Mouse (Mus musculus) spleen, postnatal 10 days (tissue): Measurements from ENCODE around the gene Gm37240.
"Not testable (repeated sequence)": the region's sequence is repeated elsewhere in the genome, so short reads cannot be mapped to it uniquely, and the experiment has no call there.

ENCODE experiments used
- DNase-seq, 2 experiments: peaks; one replicate each; pipeline ENCODE4 v3.0.0; 2021 to 2022; ENCODE audit warnings: low spot score in 2 of 2

The Gm37240 gene

DNA sequence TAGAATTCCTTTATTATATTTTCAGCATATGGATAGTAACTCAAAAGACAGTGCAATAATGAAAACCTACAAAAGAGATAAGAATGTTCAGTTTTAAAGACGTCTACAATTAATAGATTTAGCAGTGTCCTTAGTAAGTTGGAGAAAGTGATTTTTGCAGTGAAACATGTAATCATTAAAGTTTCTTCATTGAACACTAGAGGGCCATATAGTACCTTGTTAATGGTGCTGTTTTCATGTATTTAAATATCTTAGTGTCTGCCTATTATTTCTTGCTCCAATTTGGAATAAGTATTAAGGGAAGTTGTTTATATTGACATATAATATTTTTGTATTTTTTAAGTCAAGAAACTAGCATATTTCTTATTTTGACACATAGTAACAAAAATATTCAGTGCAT is 973.0 kb downstream of the Gm37240 start:
- no peak for DNase-seq

DNA sequence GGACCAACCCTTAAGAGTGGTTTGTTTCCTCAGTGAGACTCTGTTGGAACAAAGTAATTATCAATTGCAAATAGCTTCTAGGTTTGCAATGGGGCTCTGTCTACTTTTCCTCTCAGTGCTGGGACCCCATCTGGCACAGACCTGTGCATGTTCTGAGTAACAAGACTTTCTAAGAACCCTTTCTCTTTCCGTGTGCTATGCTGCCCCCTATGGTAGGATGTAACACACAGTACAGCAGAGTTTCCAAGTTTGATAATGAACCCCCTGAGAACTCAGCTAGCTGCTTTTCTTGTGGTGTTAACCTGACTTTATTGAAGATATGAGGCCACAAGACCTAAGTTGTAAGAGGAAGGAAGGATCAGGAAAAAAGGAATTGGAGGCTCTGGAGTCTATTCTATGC is 980.8 kb downstream of the Gm37240 start:
- peak in 1 of 2 experiments; percentile 35 for DNase-seq

DNA sequence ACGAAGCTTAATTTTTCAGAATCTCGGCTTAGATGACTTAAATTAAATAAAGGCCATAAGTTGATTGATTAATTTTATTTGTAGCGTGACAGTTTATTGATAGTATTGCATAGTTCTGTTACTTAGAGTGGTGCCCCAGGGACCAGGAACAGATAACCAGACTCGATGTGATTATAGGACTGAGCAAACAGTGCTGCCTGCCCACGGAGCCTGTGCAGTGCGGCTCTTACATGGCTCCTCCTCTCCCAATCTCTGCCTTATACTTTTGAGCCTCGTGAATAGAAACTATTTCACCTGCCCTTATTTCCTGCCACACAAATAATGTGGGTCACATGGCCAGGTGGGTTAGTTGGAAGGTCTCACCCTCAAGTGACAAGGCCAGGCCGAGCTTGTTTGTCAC is 989.4 kb downstream of the Gm37240 start:
- DNase-seq: no peak

GRCm38 (mm10) chr3:84890983-84891382 is 996.3 kb downstream of the Gm37240 start:
- no peak for DNase-seq

DNA sequence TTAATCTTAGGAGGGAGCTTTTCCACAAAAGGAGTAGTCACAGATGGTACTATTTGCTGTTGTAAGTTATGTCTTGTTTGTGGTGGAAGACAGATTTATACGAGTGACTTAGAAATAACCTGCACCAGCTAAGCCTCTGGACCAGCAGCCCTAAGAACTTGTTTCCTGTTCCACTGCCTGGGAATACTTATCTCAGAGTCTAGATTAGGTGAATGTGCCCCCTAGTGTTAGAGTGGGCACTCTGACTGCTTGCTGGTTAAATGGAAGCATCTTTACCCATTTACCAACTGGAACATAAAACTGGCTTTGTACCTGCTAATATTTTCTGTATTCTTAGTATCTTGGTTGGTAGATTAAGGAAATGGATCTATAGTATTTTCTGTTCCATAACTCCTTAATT is 997.7 kb downstream of the Gm37240 start:
- DNase-seq: no peak

GRCm38 (mm10) chr3:84883817-84884483 is 1003.4 kb downstream of the Gm37240 start:
- peak in 1 of 2 experiments; percentile 36 for DNase-seq

GRCm38 (mm10) chr3:84876211-84876610 is 1011.1 kb downstream of the Gm37240 start:
- DNase-seq: no peak

- no peak for DNase-seq
Observed at GRCm38 (mm10) chr3:84875306-84875705, 1012.0 kb downstream of the Gm37240 start.

GRCm38 (mm10) chr3:84870126-84870525 is 1017.2 kb downstream of the Gm37240 start:
- DNase-seq: no peak

- no peak for DNase-seq
Observed at GRCm38 (mm10) chr3:84867991-84868390, 1019.3 kb downstream of the Gm37240 start.

DNA sequence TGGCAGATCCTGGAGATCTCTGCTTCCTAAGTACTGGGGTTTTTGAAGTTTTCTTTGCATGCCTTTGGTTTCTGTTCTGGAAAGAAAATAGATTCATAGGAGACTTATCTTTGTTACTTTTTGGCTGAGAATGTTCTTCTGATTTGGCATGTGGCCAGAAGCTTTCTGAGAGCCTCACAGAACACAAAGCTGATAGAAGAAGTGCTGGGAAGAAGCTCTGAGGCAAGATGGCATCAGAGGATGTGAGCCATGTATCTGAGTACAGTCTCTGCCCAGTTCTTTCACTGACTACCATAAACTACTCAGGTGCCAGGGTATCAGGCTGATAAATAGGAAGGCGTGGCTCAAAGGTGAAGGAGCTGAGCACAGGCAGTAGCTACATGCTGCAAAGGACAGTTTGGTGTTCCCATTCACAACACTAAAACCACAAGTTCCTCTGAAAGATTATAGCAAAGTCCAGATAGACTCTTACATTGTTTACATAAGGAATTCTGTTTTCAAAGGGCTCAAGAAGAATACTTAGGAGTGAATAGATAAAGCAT is 1019.8 kb downstream of the Gm37240 start:
- no peak for DNase-seq

DNA sequence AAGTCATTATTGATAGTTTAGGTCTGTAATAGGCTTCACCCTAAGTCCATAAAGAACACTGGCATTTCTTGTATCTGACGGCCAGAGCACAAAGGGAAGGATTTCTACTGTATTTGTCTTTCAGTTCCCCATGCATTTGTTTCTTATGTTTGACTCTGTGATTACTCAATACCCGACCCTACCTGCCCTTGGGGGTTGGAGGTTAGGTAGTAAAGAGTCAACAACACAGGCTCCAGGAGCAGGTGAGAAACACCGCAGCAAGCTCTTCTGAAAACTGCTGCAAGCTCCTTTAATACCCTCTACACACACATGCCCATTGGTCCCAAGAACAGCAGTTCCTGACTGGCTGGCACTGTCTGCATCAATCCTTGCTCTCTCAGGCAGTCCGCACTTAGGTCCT is 1020.5 kb downstream of the Gm37240 start:
- DNase-seq: no peak

- DNase-seq: no peak
Observed at GRCm38 (mm10) chr3:84865684-84866083, 1021.6 kb downstream of the Gm37240 start.

- not testable (repeated sequence) for DNase-seq
Observed at GRCm38 (mm10) chr3:84861817-84862216, 1025.5 kb downstream of the Gm37240 start.

GRCm38 (mm10) chr3:84860669-84861068 is 1026.6 kb downstream of the Gm37240 start:
- no peak for DNase-seq

GRCm38 (mm10) chr3:84854440-84854839 is 1032.9 kb downstream of the Gm37240 start:
- no peak for DNase-seq

DNA sequence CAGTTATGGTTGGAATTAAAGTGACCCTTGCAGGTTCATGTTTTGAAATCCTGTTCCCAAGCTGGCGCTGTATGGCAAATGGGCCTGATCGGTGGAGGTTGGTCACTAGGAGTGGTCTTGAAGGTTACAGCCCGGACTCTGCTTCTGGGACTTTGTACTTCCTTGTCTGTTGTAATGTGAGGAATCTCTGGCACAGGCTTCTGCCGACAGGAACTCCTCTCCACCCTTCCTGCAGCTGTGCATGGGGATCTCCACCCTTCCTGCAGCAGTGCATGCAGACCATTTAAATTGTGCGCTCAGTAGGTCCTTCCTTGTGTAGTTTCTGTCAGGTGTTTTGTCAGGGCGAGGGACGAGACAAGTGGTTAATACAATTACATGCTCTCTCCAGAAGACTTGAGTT is 1034.4 kb downstream of the Gm37240 start:
- no peak for DNase-seq

GRCm38 (mm10) chr3:84851801-84852200 is 1035.5 kb downstream of the Gm37240 start:
- no peak for DNase-seq

GRCm38 (mm10) chr3:84850418-84850817 is 1036.9 kb downstream of the Gm37240 start:
- no peak for DNase-seq

DNA sequence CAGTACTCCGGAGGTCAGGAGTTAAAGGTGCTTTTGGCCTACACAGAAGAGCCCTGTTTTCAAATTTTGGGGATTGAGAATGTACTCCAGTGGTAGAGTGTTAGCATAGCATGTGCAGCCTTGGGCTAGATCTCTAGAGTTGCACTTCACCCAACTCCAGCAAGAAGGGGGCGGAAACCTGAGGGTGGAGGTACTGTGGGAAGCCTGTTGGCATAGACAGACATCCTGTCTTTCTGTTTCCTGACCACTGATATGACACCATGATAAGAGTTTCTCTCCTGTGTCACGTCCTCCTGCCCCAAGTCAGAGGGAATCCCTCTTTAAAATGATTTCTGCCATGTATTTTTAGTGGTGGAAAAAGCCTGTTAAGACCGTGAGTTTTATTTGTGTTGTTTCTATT is 1038.5 kb downstream of the Gm37240 start:
- DNase-seq: no peak

GRCm38 (mm10) chr3:84843594-84843993 is 1043.7 kb downstream of the Gm37240 start:
- peak in 1 of 2 experiments; percentile 40 for DNase-seq

GRCm38 (mm10) chr3:84842793-84843192 is 1044.5 kb downstream of the Gm37240 start:
- DNase-seq: no peak

DNA sequence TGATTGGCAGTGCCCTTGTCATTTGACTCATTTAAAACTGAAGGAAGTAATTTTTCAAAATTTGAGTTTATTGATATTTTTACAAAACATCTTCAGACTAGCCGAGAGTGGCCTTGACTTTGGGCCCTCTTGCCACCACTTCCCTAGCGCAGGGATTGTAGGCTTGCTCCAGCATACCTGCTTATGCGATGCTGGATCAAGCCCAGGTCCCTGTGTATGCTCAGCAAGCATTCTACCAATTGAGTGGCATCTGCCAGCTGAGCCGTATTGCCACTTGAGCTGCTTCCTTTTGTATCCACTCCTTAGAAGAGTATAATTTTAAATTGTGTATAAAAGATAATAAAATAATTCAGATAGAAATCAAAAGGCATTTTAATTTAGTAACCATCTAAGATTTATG is 1046.0 kb downstream of the Gm37240 start:
- no peak for DNase-seq

GRCm38 (mm10) chr3:84839499-84839898 is 1047.8 kb downstream of the Gm37240 start:
- no peak for DNase-seq
